Mouse (Mus musculus) midbrain, embryonic 11.5 days (tissue): ENCODE measurements around the gene Dido1. TPM values are rescaled to one million over a fixed set of nuclear protein-coding genes. Genes with fewer than 3 reads are reported as not detected.
A peak's percentile ranks its signal among the peaks of the same experiment; 100 is the strongest.

Experiments used
- ATAC-seq: fragments of 200-750 bp; cut with Nextera tagmentation; 2 replicates; pipeline ENCODE4 v1.8.0; 2017; ENCODE audit warnings: moderate TSS enrichment, moderate library complexity; ENCODE audit not compliant: low FRiP score
- DNase-seq: peaks from one replicate; pipeline ENCODE4 v3.0.0; 2015; ENCODE audit warnings: low spot score; ENCODE audit errors: missing footprints
- H3K27ac ChIP-seq: fragments of 300-500 bp; sonication (generic); 2 replicates; pipeline ENCODE4 v1.5.1; 2014; ENCODE audit warnings: low read depth, low read length
- H3K27me3 ChIP-seq: fragments of 300-500 bp; sonication (generic); 2 replicates; pipeline ENCODE4 v1.6.1; 2014; ENCODE audit warnings: mild to moderate bottlenecking, low read length, moderate library complexity, mixed read lengths; ENCODE audit not compliant: control insufficient read depth, insufficient read depth
- H3K36me3 ChIP-seq: fragments of 300-500 bp; sonication (generic); 2 replicates; pipeline ENCODE4 v1.6.1; 2014; ENCODE audit warnings: mild to moderate bottlenecking, low read length, moderate library complexity, mixed read lengths; ENCODE audit not compliant: control insufficient read depth, insufficient read depth
- H3K4me1 ChIP-seq: fragments of 300-500 bp; sonication (generic); 2 replicates; pipeline ENCODE4 v1.6.1; 2014; ENCODE audit warnings: low read length; ENCODE audit not compliant: control insufficient read depth, insufficient read depth
- H3K4me2 ChIP-seq: fragments of 300-500 bp; sonication (generic); 2 replicates; pipeline ENCODE4 v1.6.1; 2014; ENCODE audit warnings: mild to moderate bottlenecking, moderate library complexity
- H3K4me3 ChIP-seq: fragments of 300-500 bp; sonication (generic); 2 replicates; pipeline ENCODE4 v1.5.1; 2014; ENCODE audit warnings: low read depth, low read length
- H3K9ac ChIP-seq: fragments of 300-500 bp; sonication (generic); 2 replicates; pipeline ENCODE4 v1.6.1; 2014; ENCODE audit warnings: low read length
- H3K9me3 ChIP-seq: fragments of 300-500 bp; sonication (generic); 2 replicates; pipeline ENCODE4 v1.6.1; 2016; ENCODE audit warnings: low read length; ENCODE audit not compliant: control insufficient read depth
- WGBS: fragments of 180-500 bp; shearing (Covaris S2); extraction: QIAGEN DNeasy Blood & Tissue Kit; methylation state at CpG from one replicate; pipeline ENCODE4 v1.1.7; 2014; 5-methylcytosine and 5-hydroxymethylcytosine counted together
- polyA plus RNA-seq: library from polyadenylated mRNA; unstranded; fragments of >200 nt; fragmentation: Nextera tagmentation; extraction: Ambion mirVana; gene quantifications from 2 replicates; pipeline ENCODE4 v1.2.1, GENCODE M21; 2014

Gene Dido1
- polyA plus RNA-seq, 1 experiment from 2014 or later: 30.5 TPM

DNA sequence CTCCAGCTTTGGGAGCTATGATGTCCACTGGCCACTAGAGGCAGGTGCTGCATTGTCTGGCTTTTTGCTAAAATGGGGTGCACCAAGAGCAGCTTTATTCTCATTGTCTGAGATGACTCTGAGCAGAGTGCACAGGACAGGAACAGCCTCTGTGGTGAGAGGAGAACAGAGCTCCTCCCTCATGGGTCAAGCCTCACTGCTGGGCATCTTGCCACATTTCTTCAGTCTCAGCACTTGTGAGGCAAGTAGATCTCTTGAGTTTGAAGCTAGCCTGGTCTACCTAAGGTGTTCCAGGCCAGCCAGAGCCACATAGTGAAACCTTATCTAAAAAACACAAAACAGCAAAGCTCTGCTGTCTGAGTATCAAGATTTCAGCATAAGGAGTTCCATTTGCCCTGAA lies 63.0 kb downstream of the Dido1 start:
- H3K4me3 ChIP-seq: no peak overlapping the region
- no peaks in the 10 kb centered on the region for H3K36me3 ChIP-seq
- ATAC-seq (no peak), DNase-seq (peak; percentile 12)
- H3K27ac ChIP-seq: no peak overlapping the region
- no peaks in the 10 kb centered on the region for H3K4me1 ChIP-seq
- peaks cover 15% of the 10 kb centered on the region for H3K9me3 ChIP-seq
- no peak overlapping the region for H3K9ac ChIP-seq
- peaks cover 11% of the 10 kb centered on the region for H3K27me3 ChIP-seq
- H3K4me2 ChIP-seq: no peak overlapping the region

DNA sequence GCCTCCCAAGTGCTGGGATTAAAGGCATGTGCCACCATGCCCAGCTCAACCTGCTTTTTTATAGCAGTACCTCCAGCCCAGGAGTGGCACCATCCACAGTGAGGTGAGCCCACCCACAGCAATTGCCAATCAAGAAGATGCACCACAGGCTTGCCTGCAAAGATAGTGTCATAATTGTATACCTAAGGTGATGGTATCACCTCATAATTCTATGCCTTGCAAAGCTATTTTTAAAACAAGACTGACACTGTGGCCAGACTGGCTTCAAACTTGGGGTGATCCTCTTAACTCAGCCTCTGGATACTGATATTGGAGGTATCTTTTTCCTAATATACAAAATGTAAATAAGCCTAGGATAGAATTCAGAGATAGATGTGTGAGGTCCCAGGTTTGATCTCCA lies 66.2 kb downstream of the Dido1 start:
- Histone ChIP-seq H3K36me3 (no peaks in the 10 kb centered on the region), H3K4me3 (no peak overlapping the region), H3K4me1 (no peaks in the 10 kb centered on the region), H3K27ac (no peak overlapping the region), H3K9me3 (peaks cover 15% of the 10 kb centered on the region), H3K4me2 (no peak overlapping the region), H3K27me3 (peaks cover 26% of the 10 kb centered on the region), H3K9ac (no peak overlapping the region)
- ATAC-seq: no peak
- DNase-seq: peak; percentile 77

DNA sequence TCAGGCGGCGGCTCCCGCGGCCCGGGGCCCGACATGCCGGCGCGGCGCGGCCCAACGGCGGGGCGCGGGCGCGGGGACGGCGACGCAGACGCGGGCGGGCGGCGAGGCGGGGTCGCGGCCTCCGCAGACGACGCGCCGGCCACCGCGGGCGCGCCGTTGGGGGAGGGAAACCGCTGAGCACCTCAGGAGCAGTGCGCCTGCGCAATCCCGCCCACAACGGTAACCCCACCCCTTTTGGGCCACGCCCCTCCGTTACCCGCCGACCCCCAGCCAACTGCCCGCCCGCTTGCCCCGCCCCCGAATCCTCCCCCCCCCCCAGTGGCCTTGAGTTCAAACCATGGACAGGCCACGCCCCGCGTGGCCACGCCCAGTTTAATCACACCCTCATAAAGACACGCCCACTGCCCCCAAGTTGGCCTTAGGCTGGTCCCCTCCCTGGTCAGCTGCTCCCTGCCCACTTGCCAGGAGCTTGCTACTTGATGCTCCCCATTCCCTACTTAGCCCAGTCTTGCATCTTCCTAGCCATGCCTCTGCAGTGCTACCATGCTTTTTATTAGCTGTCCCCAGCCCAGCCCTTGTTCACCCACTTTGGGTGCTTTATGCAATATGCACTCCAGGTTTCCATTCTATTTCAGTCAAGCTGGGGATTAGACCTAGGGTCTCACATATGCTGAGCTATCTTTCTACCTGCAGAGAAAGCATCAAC lies 67.1 kb downstream of the Dido1 start, which contains the start of gene Tcfl5:
Tcfl5 (minus strand) TSS at position 154 of the 706 bp plus-strand sequence.
- H3K36me3 ChIP-seq: no peaks in the 10 kb centered on the region
- WGBS: 3% methylated on average over 36 of the region's 56 CpGs
- H3K27ac ChIP-seq: no peak within 1 kb of the TSS
- H3K9ac ChIP-seq: no peak within 1 kb of the TSS
- H3K4me1 ChIP-seq: no peaks in the 10 kb centered on the region
- peak; percentile 76 for DNase-seq
- no peak for ATAC-seq
- H3K9me3 ChIP-seq: peaks cover 15% of the 10 kb centered on the region
- H3K27me3 ChIP-seq: peaks cover 26% of the 10 kb centered on the region
- peak within 1 kb of the TSS; percentile 29 for H3K4me3 ChIP-seq
- H3K4me2 ChIP-seq: peak within 1 kb of the TSS; percentile 30

DNA sequence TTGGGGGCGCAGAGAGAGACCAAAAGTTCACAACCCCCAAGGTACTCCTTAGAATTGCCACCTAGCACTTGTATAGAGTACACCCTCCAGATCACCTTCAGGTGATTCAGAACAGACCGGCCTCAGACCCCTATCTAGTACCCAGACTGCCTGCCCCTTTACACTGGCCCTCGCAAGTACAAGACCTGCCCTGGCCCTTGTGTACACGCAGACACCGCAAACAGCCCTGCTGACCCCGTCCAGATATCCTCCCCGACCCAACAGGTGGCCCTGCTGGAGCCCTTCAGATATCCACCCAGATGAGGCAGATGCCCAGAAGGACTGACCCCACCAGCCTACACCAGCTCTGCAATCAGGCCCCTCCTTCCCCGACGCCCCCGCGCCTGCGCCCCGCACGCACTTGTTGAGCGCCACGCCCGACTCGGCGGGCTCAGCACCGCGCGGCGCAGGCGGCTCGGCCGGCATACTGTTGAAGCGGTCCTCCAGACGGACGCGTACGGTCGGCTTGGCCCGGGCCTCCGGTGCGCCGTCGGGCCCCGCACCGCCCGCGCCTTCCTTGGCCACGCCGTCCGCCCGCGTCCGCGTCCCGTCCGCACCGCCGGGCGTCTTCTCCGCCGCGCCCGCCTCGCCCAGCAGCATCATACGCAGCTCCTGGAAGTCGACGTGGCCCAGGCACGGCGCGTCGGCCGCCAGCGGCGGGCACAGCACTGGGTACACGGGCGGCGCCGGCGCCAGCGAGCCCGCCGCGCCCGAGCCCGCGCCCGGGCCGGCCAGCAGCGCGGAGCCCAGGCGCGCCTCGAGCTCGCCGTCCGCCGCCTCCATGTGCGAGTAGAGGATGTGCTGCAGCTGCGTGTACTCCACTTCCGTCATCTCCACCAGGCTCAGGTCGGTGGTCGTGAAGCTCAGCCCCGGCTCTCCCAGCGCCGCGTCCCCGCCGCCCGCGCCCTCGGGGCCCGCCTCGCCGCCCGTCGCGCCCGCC lies 67.9 kb downstream of the Dido1 start:
- H3K9ac ChIP-seq: no peak overlapping the region

DNA sequence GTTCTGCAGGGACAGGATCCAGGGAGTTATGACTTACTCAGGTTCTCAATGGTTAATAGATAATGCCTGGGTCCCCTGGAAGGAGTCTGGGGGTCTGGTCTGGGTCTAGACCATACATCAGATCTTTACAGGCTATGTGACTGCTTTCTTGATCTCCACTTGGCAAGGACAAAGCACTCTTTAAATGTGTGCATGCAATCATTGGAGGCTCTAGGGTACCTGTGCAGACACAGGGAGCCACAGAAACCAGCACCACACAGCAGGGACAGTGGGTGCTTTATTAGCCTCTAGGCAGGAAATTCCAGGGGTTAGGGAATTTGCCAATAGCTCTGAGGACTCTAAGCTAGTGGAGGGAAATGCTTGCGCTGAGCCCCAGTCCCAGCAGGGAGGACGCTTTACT lies 97.9 kb downstream of the Dido1 start:
- DNase-seq (no peak), ATAC-seq (no peak)
- Histone ChIP-seq H3K27me3 (no peaks in the 10 kb centered on the region), H3K4me1 (no peaks in the 10 kb centered on the region), H3K4me2 (no peak overlapping the region), H3K36me3 (no peaks in the 10 kb centered on the region), H3K9me3 (no peaks in the 10 kb centered on the region), H3K4me3 (no peak overlapping the region), H3K9ac (no peak overlapping the region), H3K27ac (no peak overlapping the region)
- 81% methylated on average over 2 of the region's 2 CpGs for WGBS

More for the DNA sequence above, 67.9 kb downstream of the Dido1 start:
- Histone ChIP-seq H3K4me3 (peak overlapping the region; percentile 29), H3K27ac (no peak overlapping the region), H3K27me3 (peaks cover 26% of the 10 kb centered on the region), H3K9me3 (peaks cover 15% of the 10 kb centered on the region), H3K4me1 (no peaks in the 10 kb centered on the region), H3K36me3 (no peaks in the 10 kb centered on the region), H3K4me2 (peak overlapping the region; percentile 30)
- WGBS: 3% methylated on average over 108 of the region's 112 CpGs
- DNase-seq: peak; percentile 86
- ATAC-seq: 0 out of 2 replicates have a peak, but pooled peaks have one; percentile 38

DNA sequence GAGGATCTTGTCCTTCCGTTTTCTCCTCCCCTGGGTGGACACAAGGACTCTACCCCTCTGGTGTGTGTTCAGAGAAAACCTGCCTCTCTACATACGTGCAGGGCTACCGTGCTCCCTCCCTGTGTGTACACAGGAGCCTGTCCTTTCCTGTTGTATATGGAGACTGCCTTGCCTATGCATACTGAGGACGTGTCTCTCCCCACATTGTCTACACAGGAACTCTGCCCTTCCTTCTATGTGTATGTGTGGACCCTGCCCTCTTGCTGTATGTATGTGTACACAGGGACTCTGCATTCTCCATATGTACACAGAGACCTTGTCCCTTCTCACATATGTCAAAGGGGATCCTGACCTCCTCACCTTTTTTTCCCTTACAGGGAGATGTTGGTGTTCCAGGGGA lies 99.5 kb downstream of the Dido1 start:
- H3K9ac ChIP-seq: no peak overlapping the region; the same call in 1 of the 2 replicates
- no peak overlapping the region for H3K4me3 ChIP-seq
- no peaks in the 10 kb centered on the region for H3K36me3 ChIP-seq
- no peaks in the 10 kb centered on the region for H3K9me3 ChIP-seq
- 83% methylated on average over 4 of the region's 4 CpGs for WGBS
- no peak for ATAC-seq
- no peak overlapping the region for H3K4me2 ChIP-seq
- DNase-seq: no peak
- H3K4me1 ChIP-seq: no peaks in the 10 kb centered on the region
- H3K27ac ChIP-seq: no peak overlapping the region
- H3K27me3 ChIP-seq: no peaks in the 10 kb centered on the region

Other genes starting within 250 kb of the Dido1 start
- 0.04 and 0.14 TPM in 2 replicates for gene Ntsr1, start 210.0 kb downstream of the Dido1 start, polyA plus RNA-seq
- gene Mrgbp, start 128.7 kb downstream of the Dido1 start, polyA plus RNA-seq: 42.1 and 45.9 TPM in 2 replicates
- gene Ogfr, start 120.8 kb downstream of the Dido1 start, polyA plus RNA-seq: 101 and 104 TPM in 2 replicates
- gene Col9a3, start 112.2 kb downstream of the Dido1 start, polyA plus RNA-seq: 3.0 and 3.7 TPM in 2 replicates
- 0.18 and 0.23 TPM in 2 replicates for gene Tcfl5, start 67.3 kb downstream of the Dido1 start, polyA plus RNA-seq
- gene Gid8, start 118 bp upstream of the Dido1 start, polyA plus RNA-seq: 63.3 and 63.4 TPM in 2 replicates
- 0.19 TPM in 1 of 2 replicates, not detected in the other for gene Slc17a9, start 15.3 kb upstream of the Dido1 start, polyA plus RNA-seq
- 22.2 and 23.5 TPM in 2 replicates for gene Bhlhe23, start 66.9 kb upstream of the Dido1 start, polyA plus RNA-seq
- 68.5 and 72.4 TPM in 2 replicates for gene Ythdf1, start 210.9 kb upstream of the Dido1 start, polyA plus RNA-seq
- gene Birc7, start 219.0 kb upstream of the Dido1 start, polyA plus RNA-seq: 0.14 and 0.45 TPM in 2 replicates
- 63.2 and 63.6 TPM in 2 replicates for gene Nkain4, start 244.7 kb upstream of the Dido1 start, polyA plus RNA-seq